Mouse (Mus musculus): ENCODE data around the gene Wdr48.

The Wdr48 gene

GRCm38 (mm10) chr9:119894339-119895009 is at the start of gene Wdr48:
TSS of gene Wdr48 (plus strand) at chr9:119894878.
- peak; percentile 97 to 99 for DNase-seq (ENCODE audit: inconsistent age in 2 of 2, low spot score in 1 of 2)

GRCm38 (mm10) chr9:119847187-119847586 is 47.5 kb upstream of the Wdr48 start:
- DNase-seq (ENCODE audit: inconsistent age in 2 of 2, low spot score in 1 of 2) = no peak

- DNase-seq (ENCODE audit: inconsistent age in 2 of 2, low spot score in 1 of 2) = no peak
These were observed 46.0 kb upstream of the Wdr48 start for GRCm38 (mm10) chr9:119848671-119849070.

- DNase-seq (ENCODE audit: inconsistent age in 2 of 2, low spot score in 1 of 2) = no peak
These were observed 45.5 kb upstream of the Wdr48 start for GRCm38 (mm10) chr9:119849214-119849613.

- no peak for DNase-seq (ENCODE audit: inconsistent age in 2 of 2, low spot score in 1 of 2)
These were observed 42.2 kb upstream of the Wdr48 start for GRCm38 (mm10) chr9:119852347-119853030.

GRCm38 (mm10) chr9:119853071-119853846 is 41.4 kb upstream of the Wdr48 start:
- DNase-seq (ENCODE audit: inconsistent age in 2 of 2, low spot score in 1 of 2) = no peak

- DNase-seq (ENCODE audit: inconsistent age in 2 of 2, low spot score in 1 of 2) = no peak
These were observed 40.5 kb upstream of the Wdr48 start for GRCm38 (mm10) chr9:119854170-119854569.

GRCm38 (mm10) chr9:119887144-119887901 is 7.4 kb upstream of the Wdr48 start:
- DNase-seq (ENCODE audit: inconsistent age in 2 of 2, low spot score in 1 of 2) = no peak

- no peak for DNase-seq (ENCODE audit: inconsistent age in 2 of 2, low spot score in 1 of 2)
These were observed 5.8 kb upstream of the Wdr48 start for GRCm38 (mm10) chr9:119888843-119889246.

GRCm38 (mm10) chr9:119889446-119889845 is 5.2 kb upstream of the Wdr48 start:
- no peak for DNase-seq (ENCODE audit: inconsistent age in 2 of 2, low spot score in 1 of 2)

GRCm38 (mm10) chr9:119890692-119891091 is 4.0 kb upstream of the Wdr48 start:
- peak in 1 of 2 experiments; percentile 63 for DNase-seq (ENCODE audit: inconsistent age in 2 of 2, low spot score in 1 of 2)

- DNase-seq (ENCODE audit: inconsistent age in 2 of 2, low spot score in 1 of 2) = no peak
These were observed 797 bp upstream of the Wdr48 start for GRCm38 (mm10) chr9:119893881-119894280.

GRCm38 (mm10) chr9:119895040-119895721 is 503 bp downstream of the Wdr48 start:
- DNase-seq (ENCODE audit: inconsistent age in 2 of 2, low spot score in 1 of 2) = no peak

- DNase-seq (ENCODE audit: inconsistent age in 2 of 2, low spot score in 1 of 2) = no peak
These were observed 4.8 kb downstream of the Wdr48 start for GRCm38 (mm10) chr9:119899446-119899845.

GRCm38 (mm10) chr9:119902410-119903151 is 7.9 kb downstream of the Wdr48 start:
- no peak for DNase-seq (ENCODE audit: inconsistent age in 2 of 2, low spot score in 1 of 2)

GRCm38 (mm10) chr9:119908708-119909107 is 14.0 kb downstream of the Wdr48 start:
- no peak for DNase-seq (ENCODE audit: inconsistent age in 2 of 2, low spot score in 1 of 2)

GRCm38 (mm10) chr9:119909931-119910330 is 15.3 kb downstream of the Wdr48 start:
- DNase-seq (ENCODE audit: inconsistent age in 2 of 2, low spot score in 1 of 2) = no peak

GRCm38 (mm10) chr9:119913087-119913838 is 18.6 kb downstream of the Wdr48 start:
- peak in 1 of 2 experiments; percentile 24 for DNase-seq (ENCODE audit: inconsistent age in 2 of 2, low spot score in 1 of 2)

GRCm38 (mm10) chr9:119919858-119920257 is 25.2 kb downstream of the Wdr48 start:
- DNase-seq (ENCODE audit: inconsistent age in 2 of 2, low spot score in 1 of 2) = no peak

All from adrenal gland, adult (tissue).